Mouse (Mus musculus) cerebellum, postnatal 14 days (tissue): ENCODE data around the gene Atg101.

Source experiments
- DNase-seq, 2 experiments: peaks; one replicate each; pipeline ENCODE4 v3.0.0; 2021; ENCODE audit warnings: mixed read lengths in 2 of 2

The Atg101 gene

GRCm38 (mm10) chr15:101255842-101256462 lies 28.1 kb upstream of the Atg101 start:
- no peak for DNase-seq

- no peak for DNase-seq
Measured at GRCm38 (mm10) chr15:101256463-101257206, 27.4 kb upstream of the Atg101 start.

GRCm38 (mm10) chr15:101258420-101258819 lies 25.7 kb upstream of the Atg101 start:
- no peak for DNase-seq

- no peak for DNase-seq
Measured at GRCm38 (mm10) chr15:101259922-101260321, 24.1 kb upstream of the Atg101 start.

GRCm38 (mm10) chr15:101260387-101260786 lies 23.7 kb upstream of the Atg101 start:
- DNase-seq, result no peak

- DNase-seq, result no peak
Measured at GRCm38 (mm10) chr15:101260874-101261622, 23.0 kb upstream of the Atg101 start.

- no peak for DNase-seq
Measured at GRCm38 (mm10) chr15:101262502-101262901, 21.6 kb upstream of the Atg101 start.

- peak; percentile 85 to 87 for DNase-seq
Measured at GRCm38 (mm10) chr15:101266132-101266963, 17.7 kb upstream of the Atg101 start.

- DNase-seq, result no peak
Measured at GRCm38 (mm10) chr15:101267053-101268032, 16.7 kb upstream of the Atg101 start.

- no peak for DNase-seq
Measured at GRCm38 (mm10) chr15:101270101-101270820, 13.8 kb upstream of the Atg101 start.

GRCm38 (mm10) chr15:101271107-101271506 lies 13.0 kb upstream of the Atg101 start:
- no peak for DNase-seq

- DNase-seq, result no peak
Measured at GRCm38 (mm10) chr15:101271513-101271912, 12.6 kb upstream of the Atg101 start.

GRCm38 (mm10) chr15:101274380-101274779 lies 9.7 kb upstream of the Atg101 start:
- no peak for DNase-seq

GRCm38 (mm10) chr15:101277351-101277899 lies 6.6 kb upstream of the Atg101 start:
- no peak for DNase-seq

GRCm38 (mm10) chr15:101278589-101278988 lies 5.5 kb upstream of the Atg101 start:
- DNase-seq, result no peak

GRCm38 (mm10) chr15:101279430-101279999 lies 4.6 kb upstream of the Atg101 start:
- no peak for DNase-seq

- no peak for DNase-seq
Measured at GRCm38 (mm10) chr15:101282471-101282870, 1.6 kb upstream of the Atg101 start.

GRCm38 (mm10) chr15:101283183-101283910 lies 725 bp upstream of the Atg101 start:
- peak; percentile 76 to 78 for DNase-seq

- DNase-seq, result peak in 1 of 2 experiments; percentile 27
Measured at GRCm38 (mm10) chr15:101286129-101286770, 2.2 kb downstream of the Atg101 start.
